Mouse (Mus musculus) R1 (cell line): Measurements from ENCODE around the gene Calhm4.
"Not testable (repeated sequence)": the region's sequence is repeated elsewhere in the genome, so short reads cannot be mapped to it uniquely, and the experiment has no call there.

Source experiments
- DNase-seq: peaks from one replicate; pipeline ENCODE4 v3.0.0-alpha.2; 2018; ENCODE audit warnings: low read depth, low spot score

Gene Calhm4

GRCm38 (mm10) chr10:34044210-34044609, at the start of gene Calhm4:
TSS of gene Calhm4 (minus strand) at chr10:34044310.
- DNase-seq = no peak

GRCm38 (mm10) chr10:34091888-34092287, 47.8 kb upstream of the Calhm4 start:
- peak; percentile 25 for DNase-seq

- no peak for DNase-seq
Observed at GRCm38 (mm10) chr10:34090481-34090880, 46.4 kb upstream of the Calhm4 start.

- no peak for DNase-seq
Observed at GRCm38 (mm10) chr10:34089517-34089916, 45.4 kb upstream of the Calhm4 start.

- DNase-seq = no peak
Observed at GRCm38 (mm10) chr10:34088515-34088914, 44.4 kb upstream of the Calhm4 start.

GRCm38 (mm10) chr10:34086514-34086913, 42.4 kb upstream of the Calhm4 start:
- DNase-seq = no peak

GRCm38 (mm10) chr10:34074522-34075200, 30.6 kb upstream of the Calhm4 start:
- no peak for DNase-seq

GRCm38 (mm10) chr10:34071650-34072049, 27.5 kb upstream of the Calhm4 start:
- DNase-seq = no peak

- no peak for DNase-seq
Observed at GRCm38 (mm10) chr10:34070999-34071492, 26.9 kb upstream of the Calhm4 start.

- no peak for DNase-seq
Observed at GRCm38 (mm10) chr10:34069606-34070005, 25.5 kb upstream of the Calhm4 start.

GRCm38 (mm10) chr10:34066591-34066990, 22.5 kb upstream of the Calhm4 start:
- DNase-seq = peak; percentile 45

GRCm38 (mm10) chr10:34053987-34054386, 9.9 kb upstream of the Calhm4 start:
- DNase-seq = no peak

- DNase-seq = no peak
Observed at GRCm38 (mm10) chr10:34037401-34037800, 6.7 kb downstream of the Calhm4 start, which contains the start of gene Trappc3l. TSS of gene Trappc3l (plus strand) at chr10:34037597.

- DNase-seq = peak; percentile 52
Observed at GRCm38 (mm10) chr10:34036587-34036986, 7.5 kb downstream of the Calhm4 start.

- peak; percentile 86 for DNase-seq
Observed at GRCm38 (mm10) chr10:34033630-34034305, 10.3 kb downstream of the Calhm4 start.

GRCm38 (mm10) chr10:34030322-34030721, 13.8 kb downstream of the Calhm4 start:
- DNase-seq = no peak

GRCm38 (mm10) chr10:34019302-34020075, 24.6 kb downstream of the Calhm4 start, which contains the start of gene Rwdd1:
TSS of gene Rwdd1 (minus strand) at chr10:34019624.
- peak; percentile 97 for DNase-seq

- DNase-seq = no peak
Observed at GRCm38 (mm10) chr10:34018746-34019301, 25.3 kb downstream of the Calhm4 start.

- no peak for DNase-seq
Observed at GRCm38 (mm10) chr10:34013241-34013640, 30.9 kb downstream of the Calhm4 start.

GRCm38 (mm10) chr10:34012581-34012980, 31.5 kb downstream of the Calhm4 start:
- DNase-seq = no peak

GRCm38 (mm10) chr10:33998397-33998796, 45.7 kb downstream of the Calhm4 start:
- no peak for DNase-seq

- DNase-seq = not testable (repeated sequence)
Observed at GRCm38 (mm10) chr10:33996686-33997085, 47.4 kb downstream of the Calhm4 start.
